Mouse (Mus musculus) midbrain, embryonic 14.5 days (tissue): Measurements from ENCODE around the gene Tbc1d17. TPM values are rescaled to one million over a fixed set of nuclear protein-coding genes. Genes with fewer than 3 reads are reported as not detected.

Experiments
- ATAC-seq: fragments of 200-750 bp; cut with Nextera tagmentation; 2 replicates; pipeline ENCODE4 v1.8.0; 2017; ENCODE audit warnings: moderate number of reproducible peaks, moderate library complexity; ENCODE audit not compliant: low FRiP score, low TSS enrichment
- DNase-seq: peaks from one replicate; pipeline ENCODE4 v3.0.0-alpha.2; 2015
- H3K27ac ChIP-seq: fragments of 300-500 bp; sonication (generic); replicated peaks from 2 replicates; pipeline ENCODE4 v1.5.1; 2014; ENCODE audit warnings: mild to moderate bottlenecking, low read depth, low read length, moderate library complexity
- H3K27me3 ChIP-seq: fragments of 300-500 bp; sonication (generic); 2 replicates; pipeline ENCODE4 v1.6.1; 2014; ENCODE audit warnings: low read length, control low read depth, mixed read lengths; ENCODE audit not compliant: control insufficient read depth, insufficient read depth
- H3K36me3 ChIP-seq: fragments of 300-500 bp; sonication (generic); 2 replicates; pipeline ENCODE4 v1.6.1; 2014; ENCODE audit warnings: low read length, control low read depth; ENCODE audit not compliant: control insufficient read depth, insufficient read depth
- H3K4me1 ChIP-seq: fragments of 300-500 bp; sonication (generic); 2 replicates; pipeline ENCODE4 v1.6.1; 2014; ENCODE audit warnings: mild to moderate bottlenecking, antibody characterized with exemption, low read length, control low read depth; ENCODE audit not compliant: control insufficient read depth, insufficient read depth
- H3K4me2 ChIP-seq: fragments of 300-500 bp; sonication (generic); 2 replicates; pipeline ENCODE4 v1.6.1; 2014; ENCODE audit warnings: mild to moderate bottlenecking, low read length, moderate library complexity
- H3K4me3 ChIP-seq: fragments of 300-500 bp; sonication (generic); replicated peaks from 2 replicates; pipeline ENCODE4 v1.5.1; 2014; ENCODE audit warnings: low read depth, low read length
- H3K9ac ChIP-seq: fragments of 300-500 bp; sonication (generic); replicated peaks from 2 replicates; pipeline ENCODE4 v1.6.1; 2014; ENCODE audit warnings: mild to moderate bottlenecking, low read length, moderate library complexity
- H3K9me3 ChIP-seq: fragments of 300-500 bp; sonication (generic); 2 replicates; pipeline ENCODE4 v1.6.1; 2016; ENCODE audit warnings: low read length, control low read depth, mixed read lengths; ENCODE audit not compliant: control insufficient read depth
- WGBS: fragments of 180-500 bp; shearing (Covaris S2); extraction: QIAGEN DNeasy Blood & Tissue Kit; methylation state at CpG from one replicate; pipeline ENCODE4 v1.1.7; 2014; 5-methylcytosine and 5-hydroxymethylcytosine counted together
- polyA plus RNA-seq: library from polyadenylated mRNA; unstranded; fragments of >200 nt; fragmentation: Nextera tagmentation; extraction: Ambion mirVana; gene quantifications from 2 replicates; pipeline ENCODE4 v1.2.1, GENCODE M21; 2014

Tbc1d17 gene
- polyA plus RNA-seq: 107 and 122 TPM in 2 replicates

- Histone ChIP-seq H3K27me3 (no peaks in the 10 kb centered on the region), H3K27ac (peak within 1 kb of the TSS; percentile 98), H3K4me1 (peaks cover 22% of the 10 kb centered on the region), H3K4me2 (peak within 1 kb of the TSS; percentile 83), H3K36me3 (peaks cover 48% of the 10 kb centered on the region), H3K9ac (peak within 1 kb of the TSS; percentile 68), H3K9me3 (no peaks in the 10 kb centered on the region), H3K4me3 (peak within 1 kb of the TSS; percentile 81)
- peak; percentile 87 for ATAC-seq
- DNase-seq: peak; percentile 99
- WGBS: under 1% methylated on average over 54 of the region's 54 CpGs
Observed at GRCm38 (mm10) chr7:44848561-44849415, at the start of gene Tbc1d17, which contains the start of gene Akt1s1. TSS of gene Tbc1d17 (minus strand) at chr7:44849079. TSS of gene Akt1s1 (plus strand) at chr7:44848991.

DNA sequence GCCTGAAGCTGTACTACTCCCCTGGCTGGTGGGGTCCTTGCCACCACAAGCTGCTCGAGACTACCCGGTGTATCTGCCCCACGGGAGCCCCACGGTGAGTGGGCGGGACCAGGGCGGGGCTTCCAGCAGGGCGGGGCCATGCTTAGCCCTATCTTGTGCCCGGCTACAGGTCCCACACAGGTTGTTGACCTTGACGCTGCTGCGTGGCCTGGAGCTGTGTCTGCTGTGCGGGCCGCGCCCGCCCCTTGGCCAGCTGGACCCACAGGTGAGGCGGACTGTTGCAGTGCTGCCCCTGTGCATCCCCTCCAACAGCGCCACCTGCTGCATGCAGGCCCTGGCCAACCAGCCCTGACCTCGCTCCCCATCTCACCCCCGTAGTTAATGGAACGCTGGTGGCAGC, 49.7 kb upstream of the Tbc1d17 start:
- DNase-seq: no peak
- Histone ChIP-seq H3K4me3 (no peak overlapping the region), H3K36me3 (peaks cover 46% of the 10 kb centered on the region), H3K9me3 (no peaks in the 10 kb centered on the region), H3K4me2 (no peak overlapping the region), H3K27me3 (no peaks in the 10 kb centered on the region), H3K9ac (no peak overlapping the region), H3K27ac (no peak overlapping the region), H3K4me1 (peaks cover 33% of the 10 kb centered on the region)
- WGBS: 38% methylated on average over 19 of the region's 19 CpGs
- no peak for ATAC-seq

DNA sequence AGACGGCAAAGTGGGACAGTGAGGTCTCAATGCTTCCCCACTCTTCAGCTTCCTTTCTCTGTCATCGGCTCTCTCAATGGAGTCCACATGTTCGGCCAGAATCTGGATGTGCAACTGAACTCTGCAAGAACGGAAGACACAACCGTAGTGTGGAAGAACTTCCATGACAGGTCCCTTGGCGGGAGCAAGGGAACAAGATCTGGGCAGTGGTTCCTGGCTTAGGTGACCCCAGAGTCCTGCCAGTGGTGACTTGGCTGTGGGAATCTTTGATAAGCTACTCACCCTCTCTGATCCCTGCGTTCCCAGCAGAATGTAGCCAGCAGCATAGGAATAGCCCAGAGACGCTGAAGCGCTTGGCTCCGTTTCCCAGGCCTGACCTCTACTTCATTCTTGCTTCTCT, 47.6 kb upstream of the Tbc1d17 start:
- H3K9ac ChIP-seq: peak overlapping the region; percentile 70
- no peaks in the 10 kb centered on the region for H3K27me3 ChIP-seq
- peak overlapping the region; percentile 63 for H3K4me3 ChIP-seq
- H3K36me3 ChIP-seq: peaks cover 27% of the 10 kb centered on the region
- peak overlapping the region; percentile 84 for H3K4me2 ChIP-seq
- 25% methylated on average over 10 of the region's 10 CpGs for WGBS
- peak overlapping the region; percentile 85 for H3K27ac ChIP-seq
- ATAC-seq (no peak), DNase-seq (no peak)
- peaks cover 39% of the 10 kb centered on the region for H3K4me1 ChIP-seq
- no peaks in the 10 kb centered on the region for H3K9me3 ChIP-seq

DNA sequence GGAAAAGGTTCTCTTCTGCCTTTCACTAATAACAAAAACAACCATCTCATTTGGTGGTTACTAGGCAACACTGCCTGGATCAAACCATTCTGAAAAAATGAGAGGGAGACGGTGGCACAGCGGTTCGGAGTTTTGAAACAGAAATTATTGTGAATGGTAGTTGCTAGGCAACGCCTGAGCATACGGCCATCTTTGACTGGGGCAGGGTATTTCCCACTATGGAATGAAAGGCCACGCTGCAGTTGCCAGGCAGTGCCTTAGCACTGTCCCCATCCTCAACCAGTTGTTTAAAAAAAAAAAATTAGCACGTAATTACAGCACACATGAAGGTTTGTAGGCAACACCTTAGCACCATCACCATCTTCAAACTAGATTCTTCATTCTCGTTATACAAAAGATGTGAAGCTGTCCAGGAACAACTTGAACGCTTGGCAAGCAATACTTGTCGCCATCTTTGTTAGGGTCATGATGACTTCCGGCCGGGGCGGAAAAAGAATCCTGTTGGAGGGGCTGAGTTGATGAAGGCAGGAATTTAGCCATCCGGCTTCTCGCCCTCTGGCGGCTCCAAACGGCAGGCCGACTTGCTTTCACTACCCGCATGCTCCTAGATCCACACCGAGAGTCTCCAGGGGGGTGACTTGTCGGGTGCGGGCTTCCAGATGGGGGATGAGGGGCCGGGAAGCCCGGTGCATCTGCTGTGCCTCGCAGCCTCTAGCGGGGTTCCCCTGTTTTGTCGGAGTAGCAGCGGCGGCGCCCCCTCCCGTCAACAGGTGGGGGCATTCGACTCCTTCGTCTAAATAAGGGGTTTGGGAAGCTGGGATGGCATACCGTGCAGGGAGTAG, 46.9 kb upstream of the Tbc1d17 start, which contains the start of gene Fuz:
Fuz (plus strand) TSS at position 487 of the 842 bp plus-strand sequence.
- peak within 1 kb of the TSS; percentile 70 for H3K9ac ChIP-seq
- peaks cover 20% of the 10 kb centered on the region for H3K36me3 ChIP-seq
- no peaks in the 10 kb centered on the region for H3K27me3 ChIP-seq
- DNase-seq (peak; percentile 97), ATAC-seq (peak; percentile 81)
- H3K4me1 ChIP-seq: peaks cover 43% of the 10 kb centered on the region
- H3K9me3 ChIP-seq: no peaks in the 10 kb centered on the region
- H3K27ac ChIP-seq: peak within 1 kb of the TSS; percentile 85
- H3K4me2 ChIP-seq: peak within 1 kb of the TSS; percentile 84
- H3K4me3 ChIP-seq: peak within 1 kb of the TSS; percentile 63
- under 1% methylated on average over 34 of the region's 34 CpGs for WGBS

- H3K27ac ChIP-seq: peak overlapping the region; percentile 85
- H3K36me3 ChIP-seq: peaks cover 20% of the 10 kb centered on the region
- peak overlapping the region; percentile 63 for H3K4me3 ChIP-seq
- H3K27me3 ChIP-seq: no peaks in the 10 kb centered on the region
- 0 out of 2 replicates have a peak overlapping the region, but pooled peaks have one; percentile 18 for H3K9ac ChIP-seq
- WGBS: 16% methylated on average over 7 of the region's 7 CpGs
- peaks cover 49% of the 10 kb centered on the region for H3K4me1 ChIP-seq
- H3K4me2 ChIP-seq: peak overlapping the region; percentile 84
- H3K9me3 ChIP-seq: no peaks in the 10 kb centered on the region
- ATAC-seq (no peak), DNase-seq (no peak)
Observed at GRCm38 (mm10) chr7:44895206-44895592, 46.3 kb upstream of the Tbc1d17 start.

- Histone ChIP-seq H3K9me3 (no peaks in the 10 kb centered on the region), H3K9ac (no peak overlapping the region), H3K4me2 (no peak overlapping the region), H3K4me3 (no peak overlapping the region), H3K27ac (peak overlapping the region; percentile 85), H3K4me1 (peaks cover 50% of the 10 kb centered on the region), H3K36me3 (peaks cover 17% of the 10 kb centered on the region), H3K27me3 (no peaks in the 10 kb centered on the region)
- DNase-seq (no peak), ATAC-seq (no peak)
- 94% methylated on average over 3 of the region's 3 CpGs for WGBS
Observed at GRCm38 (mm10) chr7:44894175-44894574, 45.3 kb upstream of the Tbc1d17 start.

DNA sequence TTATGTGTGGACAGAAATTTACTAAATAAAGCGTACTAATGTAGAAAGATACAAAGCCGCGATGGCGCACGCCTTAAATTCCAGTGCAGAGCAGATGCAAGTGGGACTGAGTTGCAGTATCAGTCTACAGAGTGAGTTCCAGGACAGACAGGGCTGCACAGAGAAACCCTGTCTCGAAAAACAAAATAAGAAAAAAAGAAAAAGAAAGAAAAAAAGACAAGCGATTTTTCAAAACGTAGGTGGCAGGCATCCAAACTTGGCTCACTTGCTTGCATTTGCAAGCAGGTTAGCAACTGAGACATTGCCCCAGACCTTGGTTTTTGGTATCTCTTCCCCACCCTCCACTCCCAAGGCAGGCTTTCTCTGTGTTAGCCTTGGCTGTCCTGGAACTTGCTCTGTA, 44.3 kb upstream of the Tbc1d17 start:
- no peaks in the 10 kb centered on the region for H3K27me3 ChIP-seq
- peak overlapping the region; percentile 59 for H3K4me3 ChIP-seq
- peaks cover 23% of the 10 kb centered on the region for H3K36me3 ChIP-seq
- DNase-seq: peak; percentile 68
- H3K4me1 ChIP-seq: peaks cover 50% of the 10 kb centered on the region
- no peaks in the 10 kb centered on the region for H3K9me3 ChIP-seq
- peak overlapping the region; percentile 23; the same call in 1 of the 2 replicates for H3K9ac ChIP-seq
- H3K4me2 ChIP-seq: peak overlapping the region; percentile 95
- WGBS: 2% methylated on average over 8 of the region's 8 CpGs
- peak overlapping the region; percentile 85 for H3K27ac ChIP-seq
- no peak for ATAC-seq

GRCm38 (mm10) chr7:44892276-44892921, 43.5 kb upstream of the Tbc1d17 start, which contains the start of gene Med25:
TSS of gene Med25 (minus strand) at chr7:44892712.
- peaks cover 23% of the 10 kb centered on the region for H3K36me3 ChIP-seq
- DNase-seq: peak; percentile 98
- peak within 1 kb of the TSS; percentile 59 for H3K4me3 ChIP-seq
- ATAC-seq: peak; percentile 80
- H3K4me2 ChIP-seq: peak within 1 kb of the TSS; percentile 95
- H3K27ac ChIP-seq: peak within 1 kb of the TSS; percentile 96
- H3K4me1 ChIP-seq: peaks cover 50% of the 10 kb centered on the region
- H3K9ac ChIP-seq: peak within 1 kb of the TSS; percentile 74
- H3K27me3 ChIP-seq: no peaks in the 10 kb centered on the region
- no peaks in the 10 kb centered on the region for H3K9me3 ChIP-seq
- WGBS: under 1% methylated on average over 56 of the region's 56 CpGs
